Mouse (Mus musculus) heart, postnatal 0 days (tissue): ENCODE measurements at regions not wholly inside any gene's neighbourhood (a gene's known extent, or its start where the extent isn't known, plus 50 kb on each side); places are given as distances from the start of the nearest gene placed in this dataset.

Experiments
- CTCF ChIP-seq: IDR thresholded peaks from 2 replicates; pipeline ENCODE4 v1.5.1; 2016; ENCODE audit warnings: antibody characterized with exemption, control low read depth, low read depth
- EP300 ChIP-seq: IDR thresholded peaks from 2 replicates; pipeline ENCODE4 v1.6.1; 2016; ENCODE audit warnings: antibody characterized with exemption, low read depth

DNA sequence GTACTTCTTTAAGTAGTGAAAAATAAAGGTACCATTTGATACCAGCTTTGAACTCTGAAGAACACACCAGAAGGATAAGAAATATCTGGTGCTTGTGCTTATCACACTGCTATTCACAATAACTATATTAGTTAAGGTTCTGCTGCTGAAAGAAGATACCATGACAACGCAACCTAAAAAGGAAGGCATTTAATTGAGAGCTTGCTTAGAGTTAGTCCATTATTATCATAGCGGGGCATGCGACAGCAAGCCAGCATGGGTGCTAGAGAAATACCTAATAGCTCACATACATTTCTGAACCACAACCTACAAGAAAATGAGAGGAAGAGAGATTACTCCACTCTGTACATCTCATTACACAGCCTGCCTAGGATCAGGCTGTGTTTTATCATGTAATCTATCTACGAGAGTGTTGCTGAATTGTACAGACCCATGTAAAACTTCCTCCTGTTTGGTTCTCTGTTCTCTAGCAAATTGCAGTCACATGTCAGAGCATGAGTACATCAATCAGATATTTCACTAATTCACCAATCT lies 258.3 kb upstream of the B430305J03Rik start:
- TF ChIP-seq CTCF (no peak), EP300 (no peak)
